Mouse (Mus musculus): ENCODE measurements around the gene Atp1a4. TPM values are rescaled to one million over a fixed set of nuclear protein-coding genes. Genes with fewer than 3 reads are reported as not detected.

The Atp1a4 gene
- polyA plus RNA-seq, 2 experiments: 0.03 TPM; not detected in 1

- Histone ChIP-seq H3K4me2 (replicated peaks; ENCODE audit: low read depth, low read length, severe bottlenecking) (no peak within 1 kb of the TSS; the same call in 1 of the 2 replicates), H3K4me3 (replicated peaks; ENCODE audit: low read length) (no peak within 1 kb of the TSS), H3K9ac (ENCODE audit: low read depth, low read length, severe bottlenecking) (no peak within 1 kb of the TSS), H3K36me3 (ENCODE audit: control insufficient read depth, insufficient read depth, low read length) (no peaks in the 10 kb centered on the region), H3K27me3 (ENCODE audit: control insufficient read depth, insufficient read depth, low read length) (no peaks in the 10 kb centered on the region), H3K27ac (replicated peaks; ENCODE audit: low read depth, low read length) (peak within 1 kb of the TSS; percentile 89), H3K4me1 (ENCODE audit: control insufficient read depth, insufficient read depth, low read length) (peaks cover 43% of the 10 kb centered on the region), H3K9me3 (ENCODE audit: control insufficient read depth, low read length) (no peaks in the 10 kb centered on the region)
- 74% methylated on average over 19 of the region's 19 CpGs for WGBS
- TF ChIP-seq POLR2A (IDR thresholded peaks at IDR 0.05; ENCODE audit: borderline replicate concordance, extremely low read depth, insufficient read depth, insufficient read length): no peak
- DNase-seq (ENCODE audit: low spot score) (no peak), ATAC-seq (ENCODE audit: low FRiP score, low read depth) (no peak)
Measured at GRCm38 (mm10) chr1:172219451-172220406, 38.5 kb downstream of the Atp1a4 start, which contains the start of gene Casq1. Casq1 (minus strand) TSS chr1:172219868.

GRCm38 (mm10) chr1:172218164-172218910 is 39.9 kb downstream of the Atp1a4 start:
- no peaks in the 10 kb centered on the region for H3K36me3 ChIP-seq (ENCODE audit: control insufficient read depth, insufficient read depth, low read length)
- H3K4me2 ChIP-seq (replicated peaks; ENCODE audit: low read depth, low read length, severe bottlenecking): no peak overlapping the region
- H3K4me3 ChIP-seq (replicated peaks; ENCODE audit: low read length): no peak overlapping the region
- ATAC-seq (ENCODE audit: low FRiP score, low read depth) (no peak), DNase-seq (ENCODE audit: low spot score) (no peak)
- H3K9ac ChIP-seq (ENCODE audit: low read depth, low read length, severe bottlenecking): no peak overlapping the region
- no peak overlapping the region for H3K27ac ChIP-seq (replicated peaks; ENCODE audit: low read depth, low read length)
- no peaks in the 10 kb centered on the region for H3K9me3 ChIP-seq (ENCODE audit: control insufficient read depth, low read length)
- no peak for TF ChIP-seq POLR2A (IDR thresholded peaks at IDR 0.05; ENCODE audit: borderline replicate concordance, extremely low read depth, insufficient read depth, insufficient read length)
- no peaks in the 10 kb centered on the region for H3K27me3 ChIP-seq (ENCODE audit: control insufficient read depth, insufficient read depth, low read length)
- 65% methylated on average over 15 of the region's 15 CpGs for WGBS
- peaks cover 43% of the 10 kb centered on the region for H3K4me1 ChIP-seq (ENCODE audit: control insufficient read depth, insufficient read depth, low read length)

GRCm38 (mm10) chr1:172217148-172217547 is 41.1 kb downstream of the Atp1a4 start:
- no peaks in the 10 kb centered on the region for H3K9me3 ChIP-seq (ENCODE audit: control insufficient read depth, low read length)
- H3K27me3 ChIP-seq (ENCODE audit: control insufficient read depth, insufficient read depth, low read length): no peaks in the 10 kb centered on the region
- no peak for TF ChIP-seq POLR2A (IDR thresholded peaks at IDR 0.05; ENCODE audit: borderline replicate concordance, extremely low read depth, insufficient read depth, insufficient read length)
- H3K4me1 ChIP-seq (ENCODE audit: control insufficient read depth, insufficient read depth, low read length): peaks cover 41% of the 10 kb centered on the region
- no peak overlapping the region for H3K9ac ChIP-seq (ENCODE audit: low read depth, low read length, severe bottlenecking)
- peak overlapping the region; percentile 36 for H3K4me2 ChIP-seq (replicated peaks; ENCODE audit: low read depth, low read length, severe bottlenecking)
- H3K27ac ChIP-seq (replicated peaks; ENCODE audit: low read depth, low read length): peak overlapping the region; percentile 76
- DNase-seq (ENCODE audit: low spot score) (peak; percentile 88), ATAC-seq (ENCODE audit: low FRiP score, low read depth) (peak; percentile 38)
- no peak overlapping the region for H3K4me3 ChIP-seq (replicated peaks; ENCODE audit: low read length)
- WGBS: 0% methylated on average over 5 of the region's 5 CpGs
- no peaks in the 10 kb centered on the region for H3K36me3 ChIP-seq (ENCODE audit: control insufficient read depth, insufficient read depth, low read length)

- ATAC-seq (ENCODE audit: low FRiP score, low read depth) (no peak), DNase-seq (ENCODE audit: low spot score) (no peak)
- Histone ChIP-seq H3K36me3 (ENCODE audit: control insufficient read depth, insufficient read depth, low read length) (no peaks in the 10 kb centered on the region), H3K4me2 (replicated peaks; ENCODE audit: low read depth, low read length, severe bottlenecking) (no peak overlapping the region), H3K27me3 (ENCODE audit: control insufficient read depth, insufficient read depth, low read length) (no peaks in the 10 kb centered on the region), H3K4me3 (replicated peaks; ENCODE audit: low read length) (no peak overlapping the region), H3K4me1 (ENCODE audit: control insufficient read depth, insufficient read depth, low read length) (peaks cover 18% of the 10 kb centered on the region), H3K27ac (replicated peaks; ENCODE audit: low read depth, low read length) (no peak overlapping the region), H3K9ac (ENCODE audit: low read depth, low read length, severe bottlenecking) (no peak overlapping the region), H3K9me3 (ENCODE audit: control insufficient read depth, low read length) (no peaks in the 10 kb centered on the region)
- WGBS: 46% methylated on average over 3 of the region's 3 CpGs
- no peak for TF ChIP-seq POLR2A (IDR thresholded peaks at IDR 0.05; ENCODE audit: borderline replicate concordance, extremely low read depth, insufficient read depth, insufficient read length)
Measured at GRCm38 (mm10) chr1:172214748-172215147, 43.5 kb downstream of the Atp1a4 start.

DNA sequence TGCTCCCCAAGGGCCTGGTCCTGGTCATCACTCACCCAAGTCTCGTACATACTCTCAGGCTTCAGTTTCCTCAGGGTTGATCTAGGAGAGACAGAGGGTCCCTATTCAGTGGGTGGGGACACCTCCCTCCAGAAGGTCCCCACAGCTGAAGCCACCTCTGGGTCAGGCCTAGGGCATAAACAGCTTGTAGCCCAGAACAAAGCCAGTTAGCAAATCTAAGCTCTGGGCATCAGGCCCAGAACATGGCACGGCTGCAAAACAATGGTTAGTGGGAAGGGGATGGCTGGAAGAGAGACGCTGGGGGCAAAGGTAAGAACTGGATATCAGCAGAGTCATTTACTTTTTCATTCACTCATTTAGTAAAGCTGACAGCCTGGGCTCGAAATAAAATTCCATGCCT is 44.4 kb downstream of the Atp1a4 start:
- Histone ChIP-seq H3K4me3 (replicated peaks; ENCODE audit: low read length) (no peak overlapping the region), H3K27ac (replicated peaks; ENCODE audit: low read depth, low read length) (no peak overlapping the region), H3K4me2 (replicated peaks; ENCODE audit: low read depth, low read length, severe bottlenecking) (no peak overlapping the region), H3K27me3 (ENCODE audit: control insufficient read depth, insufficient read depth, low read length) (no peaks in the 10 kb centered on the region), H3K4me1 (ENCODE audit: control insufficient read depth, insufficient read depth, low read length) (peaks cover 8% of the 10 kb centered on the region; the same call in 1 of the 2 replicates), H3K36me3 (ENCODE audit: control insufficient read depth, insufficient read depth, low read length) (0 out of 2 replicates have a peak, but pooled peaks cover 4% of the 10 kb centered on the region), H3K9ac (ENCODE audit: low read depth, low read length, severe bottlenecking) (no peak overlapping the region), H3K9me3 (ENCODE audit: control insufficient read depth, low read length) (no peaks in the 10 kb centered on the region)
- WGBS: 81% methylated on average over 4 of the region's 4 CpGs
- TF ChIP-seq POLR2A (IDR thresholded peaks at IDR 0.05; ENCODE audit: borderline replicate concordance, extremely low read depth, insufficient read depth, insufficient read length): no peak
- ATAC-seq (ENCODE audit: low FRiP score, low read depth): no peak
- no peak for DNase-seq (ENCODE audit: low spot score)

All from limb, embryonic 14.5 days (tissue).